Mouse (Mus musculus): ENCODE data around the gene Nsun2.

GRCm38 (mm10) chr13:69587849-69588248, 54.3 kb downstream of the Nsun2 start:
- TF ChIP-seq EP300 (IDR thresholded peaks at IDR 0.05; ENCODE audit: low read depth) (no peak), CTCF (IDR thresholded peaks at IDR 0.05; ENCODE audit: low read depth) (no peak)
